Mouse (Mus musculus) cortical plate, adult 2 months (tissue): ENCODE measurements around the gene Ctnnd2.

Experiments
- CTCF ChIP-seq: fragments of 200-500 bp; IDR thresholded peaks from 2 replicates; pipeline ENCODE4 v1.5.1; 2011; ENCODE audit warnings: mild to moderate bottlenecking, control low read depth, low read length; ENCODE audit not compliant: insufficient read depth; ENCODE audit errors: extremely low read depth
- POLR2A ChIP-seq: fragments of 200-500 bp; IDR thresholded peaks from 2 replicates; pipeline ENCODE4 v1.6.1; 2011; ENCODE audit warnings: mild to moderate bottlenecking, low read length, control low read depth; ENCODE audit not compliant: insufficient read depth; ENCODE audit errors: extremely low read depth

- TF ChIP-seq CTCF, result no peak
- no peak for TF ChIP-seq POLR2A
Measured at GRCm38 (mm10) chr15:30719226-30719625, 546.8 kb downstream of the Ctnnd2 start.
